Mouse (Mus musculus) spleen, adult 2 months (tissue): ENCODE results near the gene Kif5a.

ENCODE experiments used
- CTCF ChIP-seq: fragments of 200-500 bp; IDR thresholded peaks from 2 replicates; pipeline ENCODE4 v1.5.1; 2011; ENCODE audit warnings: mild to moderate bottlenecking, inconsistent platforms; ENCODE audit not compliant: insufficient read depth, insufficient read length, insufficient replicate concordance; ENCODE audit errors: extremely low read depth
- POLR2A ChIP-seq: fragments of 200-500 bp; IDR thresholded peaks from 2 replicates; pipeline ENCODE4 v1.6.1; 2011; ENCODE audit warnings: low read depth, low read length, inconsistent platforms

- no peak for TF ChIP-seq POLR2A
- TF ChIP-seq CTCF = no peak
Measured at GRCm38 (mm10) chr10:127178286-127179027, 84.7 kb downstream of the Kif5a start.
